Mouse (Mus musculus) urinary bladder, adult 18-20 months (tissue): ENCODE measurements at regions not wholly inside any gene's neighbourhood (a gene's known extent, or its start where the extent isn't known, plus 50 kb on each side); places are given as distances from the start of the nearest gene placed in this dataset.

Experiments used
- DNase-seq, 2 experiments: peaks; one replicate each; pipeline ENCODE4 v3.0.0; 2022; ENCODE audit warnings: low spot score in 2 of 2, mixed read lengths in 2 of 2

GRCm38 (mm10) chr12:59589354-59589753 lies 369.8 kb upstream of the Fbxo33 start:
- no peak for DNase-seq

DNA sequence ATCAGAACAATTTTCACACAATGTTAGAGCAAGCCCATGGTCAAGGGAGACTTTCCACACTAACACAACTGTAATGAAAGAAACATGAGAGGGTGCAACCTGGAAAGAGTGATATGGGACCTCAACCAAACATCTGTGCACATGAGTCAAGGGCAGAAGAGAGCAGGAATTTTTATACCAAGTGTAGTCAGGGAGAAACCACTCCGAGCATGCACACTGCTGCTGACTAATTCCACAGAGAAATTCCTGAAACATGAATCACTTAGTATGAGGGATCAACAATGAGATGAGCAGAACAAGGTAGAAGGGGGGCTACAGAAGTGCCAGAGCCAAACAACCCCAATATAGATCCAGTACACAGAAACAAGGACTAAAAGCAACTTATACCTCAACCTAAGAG lies 363.1 kb upstream of the Fbxo33 start:
- no peak for DNase-seq

- DNase-seq = no peak
These were observed 360.2 kb upstream of the Fbxo33 start for GRCm38 (mm10) chr12:59579694-59580093.

GRCm38 (mm10) chr12:59563960-59564359 lies 344.4 kb upstream of the Fbxo33 start:
- no peak for DNase-seq

DNA sequence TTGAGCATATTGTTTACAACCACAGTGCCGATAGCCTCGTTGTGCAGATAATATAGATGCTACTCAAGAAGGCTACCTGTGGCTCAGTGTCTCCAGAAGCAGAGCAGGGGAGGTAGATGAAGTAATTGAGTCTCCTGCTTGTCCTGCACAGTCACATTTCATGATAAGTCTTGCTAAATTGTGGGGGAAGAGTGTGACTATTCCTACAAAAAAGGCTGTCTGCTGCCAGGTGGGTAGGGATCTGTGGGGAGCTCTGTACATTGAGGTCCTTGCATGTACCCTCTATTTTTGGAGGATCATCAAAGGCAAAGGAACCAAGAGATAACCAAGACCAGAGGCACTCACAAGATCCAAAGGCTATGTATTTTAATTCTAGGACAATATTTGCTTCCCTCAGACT lies 320.3 kb upstream of the Fbxo33 start:
- no peak for DNase-seq

DNA sequence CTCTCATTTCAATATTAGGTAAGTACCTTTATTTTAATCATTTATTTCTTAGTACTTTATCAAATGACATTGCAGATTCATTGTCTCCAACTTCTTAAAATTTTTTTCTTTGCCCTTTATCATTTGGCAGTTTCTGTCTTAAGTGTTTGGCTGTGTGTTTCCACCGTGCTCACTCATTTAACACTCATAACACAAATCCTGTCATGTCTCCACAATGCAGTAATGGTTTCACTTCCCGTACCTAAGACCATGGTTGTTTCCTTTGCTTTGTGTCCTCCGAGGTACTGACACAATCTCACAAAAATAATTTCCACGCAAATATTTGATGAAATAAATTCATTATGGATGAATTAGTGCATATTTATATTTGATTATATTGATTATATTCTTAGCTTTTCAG lies 311.0 kb upstream of the Fbxo33 start:
- no peak for DNase-seq

- DNase-seq = no peak
These were observed 303.8 kb upstream of the Fbxo33 start for GRCm38 (mm10) chr12:59523368-59523767.

DNA sequence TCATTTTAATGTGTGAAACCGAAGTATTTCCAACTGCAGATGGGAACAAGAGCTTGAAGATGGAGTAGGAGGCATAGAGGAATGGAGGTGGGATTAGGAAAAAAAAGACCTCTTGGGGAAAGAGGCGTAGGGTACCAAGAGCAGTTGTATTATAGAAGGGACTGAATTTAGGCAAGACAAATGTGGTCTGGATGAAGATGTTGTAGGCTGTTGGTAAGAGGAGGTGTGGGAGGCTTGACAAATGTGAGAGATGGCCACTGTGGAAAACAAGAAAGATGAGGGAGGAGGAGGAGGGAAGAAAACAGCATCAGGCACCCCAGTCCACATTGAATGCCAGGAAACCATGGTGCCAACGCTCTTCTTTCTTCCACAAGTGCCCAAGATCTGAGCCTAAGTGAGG lies 302.4 kb upstream of the Fbxo33 start:
- DNase-seq = no peak

DNA sequence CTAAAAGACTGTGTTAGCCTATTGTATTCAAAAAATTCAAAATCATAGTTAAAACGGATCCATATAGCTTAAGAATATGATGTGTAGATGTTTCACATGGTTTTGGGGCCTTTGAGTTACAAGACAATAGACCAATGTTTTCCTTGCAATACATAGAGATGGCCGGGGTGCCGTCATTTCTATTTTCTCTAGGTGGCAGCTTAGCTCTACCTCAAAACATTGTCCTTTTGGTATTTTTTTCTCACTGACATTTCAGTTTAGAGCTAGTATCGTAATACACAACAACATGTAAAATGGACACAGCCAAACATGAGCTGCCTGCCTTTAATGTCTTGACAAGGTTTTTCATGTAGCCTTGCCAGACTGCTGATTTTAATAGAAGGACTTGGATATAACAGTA lies 290.3 kb upstream of the Fbxo33 start:
- no peak for DNase-seq

DNA sequence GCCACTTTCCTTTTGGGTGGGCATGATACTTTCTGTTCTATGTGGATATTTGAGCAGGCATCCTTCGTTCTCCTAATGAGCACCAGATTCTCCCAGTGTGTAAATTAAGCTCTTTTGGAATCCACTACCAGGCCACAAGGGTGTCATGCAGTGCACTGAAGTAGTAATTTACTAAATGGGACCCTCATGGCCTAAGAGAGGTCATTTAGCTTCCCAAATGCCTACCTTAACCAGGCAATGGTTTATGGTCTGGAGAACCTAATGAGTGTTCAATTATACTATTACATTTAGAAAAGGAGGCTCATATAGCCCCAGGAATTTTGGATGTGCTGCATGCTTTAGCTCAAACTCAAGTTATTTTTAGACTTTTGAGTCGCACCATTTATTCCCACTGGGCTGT lies 289.6 kb upstream of the Fbxo33 start:
- no peak for DNase-seq

- no peak for DNase-seq
These were observed 287.9 kb upstream of the Fbxo33 start for GRCm38 (mm10) chr12:59507431-59507830.

- DNase-seq = no peak
These were observed 277.9 kb upstream of the Fbxo33 start for GRCm38 (mm10) chr12:59497434-59497833.

- no peak for DNase-seq
These were observed 268.5 kb upstream of the Fbxo33 start for GRCm38 (mm10) chr12:59488019-59488418.

DNA sequence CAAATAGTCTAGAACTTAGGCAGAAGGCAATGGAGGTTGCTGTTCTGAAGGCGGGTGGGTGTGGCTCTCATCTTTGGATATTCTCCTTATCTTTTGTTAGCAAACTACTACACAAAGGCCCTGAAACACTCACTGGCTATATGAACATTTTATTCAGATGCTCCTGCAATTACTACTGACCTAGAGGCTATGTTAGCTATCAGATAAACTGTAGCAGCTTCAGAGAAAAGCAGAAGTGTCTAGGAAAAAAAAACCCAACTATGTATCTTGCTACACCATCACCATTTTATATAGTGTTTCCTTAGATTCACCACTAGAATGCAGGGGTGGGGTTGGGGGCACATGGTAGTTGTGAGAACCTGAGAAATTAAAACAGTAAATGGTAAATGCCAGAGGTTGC lies 268.0 kb upstream of the Fbxo33 start:
- DNase-seq = no peak

DNA sequence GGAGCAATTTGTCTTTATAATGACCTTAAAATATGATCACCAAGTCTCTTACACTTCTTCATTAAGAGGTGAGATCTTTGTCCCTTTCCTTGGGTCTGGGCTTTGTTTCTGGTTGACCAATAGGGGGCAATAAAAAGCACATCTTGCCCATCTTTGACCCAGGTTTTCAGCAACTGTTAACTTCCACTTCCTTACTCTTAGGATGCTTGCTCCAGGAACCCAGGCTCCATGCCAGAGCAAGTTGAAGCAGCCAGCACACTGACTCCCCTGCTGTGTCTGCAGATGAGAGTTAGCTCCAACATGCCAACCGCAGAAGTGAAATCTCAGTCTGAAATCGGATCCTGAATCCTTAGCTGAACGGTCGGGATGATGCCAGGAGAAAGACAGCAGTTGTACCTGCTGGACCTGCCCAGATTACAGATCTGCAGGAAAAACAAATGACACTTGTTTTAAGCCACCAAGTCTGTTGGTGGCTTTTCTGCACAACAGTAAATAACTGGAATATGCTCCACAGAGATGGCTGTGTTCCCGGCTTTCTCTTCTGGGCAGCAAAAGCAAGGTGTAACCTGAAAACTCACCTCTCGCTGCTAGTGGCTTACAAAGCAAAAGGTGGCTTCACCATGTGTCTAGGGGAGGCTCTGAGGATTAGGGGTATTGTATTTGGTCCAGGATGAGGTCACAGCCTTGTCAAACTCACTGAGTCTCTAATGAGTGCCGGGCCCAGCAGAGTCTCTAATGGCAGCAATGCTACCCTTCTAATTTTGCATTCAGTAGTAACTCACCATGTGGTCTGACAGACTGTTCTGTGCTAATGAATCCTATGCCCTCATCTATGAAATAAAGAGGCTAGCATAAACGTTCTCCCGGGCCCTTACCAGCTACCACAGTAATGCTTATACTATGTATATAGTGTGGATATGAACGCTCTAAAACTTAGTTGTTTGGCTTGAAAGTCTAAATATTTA lies 241.8 kb upstream of the Fbxo33 start:
- no peak for DNase-seq

GRCm38 (mm10) chr12:59456175-59456851 lies 236.8 kb upstream of the Fbxo33 start:
- DNase-seq = no peak

DNA sequence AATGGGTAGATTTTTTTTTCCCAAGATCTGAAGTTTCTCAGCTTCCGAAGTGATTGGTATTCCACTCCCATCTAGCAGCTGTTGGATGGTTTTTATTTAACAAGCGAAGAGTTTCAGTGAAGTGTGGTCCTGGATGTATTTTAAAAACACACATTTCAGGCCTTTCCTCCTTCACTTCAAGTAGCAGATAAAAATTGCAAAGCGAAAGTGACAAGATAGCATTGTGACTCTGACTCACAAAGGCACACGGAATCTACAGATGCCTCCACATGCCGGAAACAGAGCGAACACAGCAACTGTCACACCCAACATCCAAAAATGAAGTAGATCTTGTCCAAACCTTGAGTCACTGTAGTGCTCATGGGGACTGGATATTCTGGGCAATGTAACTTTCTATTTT lies 195.5 kb upstream of the Fbxo33 start:
- DNase-seq = no peak

- no peak for DNase-seq
These were observed 192.0 kb upstream of the Fbxo33 start for GRCm38 (mm10) chr12:59411491-59411890.

DNA sequence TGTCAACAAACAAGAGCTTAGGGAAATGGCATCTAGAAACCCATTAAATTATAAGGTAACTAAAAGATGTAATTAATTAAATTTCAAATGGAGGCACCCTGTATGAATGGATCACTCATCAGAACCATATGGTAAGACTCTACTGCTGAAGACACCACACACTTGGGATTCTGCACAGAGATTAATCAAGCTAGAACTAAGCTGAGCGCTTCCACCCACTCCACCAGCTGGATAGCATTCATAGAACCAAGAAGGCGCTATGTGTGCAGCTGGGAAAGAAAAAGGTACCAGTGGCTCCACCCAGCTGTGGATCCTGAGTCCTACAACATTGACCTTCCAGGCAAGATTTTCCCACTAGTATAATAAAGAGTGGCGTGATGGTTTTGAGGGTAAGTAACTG lies 171.6 kb upstream of the Fbxo33 start:
- DNase-seq = no peak

GRCm38 (mm10) chr12:59382812-59383211 lies 163.3 kb upstream of the Fbxo33 start:
- DNase-seq = peak in 1 of 2 experiments; percentile 25

DNA sequence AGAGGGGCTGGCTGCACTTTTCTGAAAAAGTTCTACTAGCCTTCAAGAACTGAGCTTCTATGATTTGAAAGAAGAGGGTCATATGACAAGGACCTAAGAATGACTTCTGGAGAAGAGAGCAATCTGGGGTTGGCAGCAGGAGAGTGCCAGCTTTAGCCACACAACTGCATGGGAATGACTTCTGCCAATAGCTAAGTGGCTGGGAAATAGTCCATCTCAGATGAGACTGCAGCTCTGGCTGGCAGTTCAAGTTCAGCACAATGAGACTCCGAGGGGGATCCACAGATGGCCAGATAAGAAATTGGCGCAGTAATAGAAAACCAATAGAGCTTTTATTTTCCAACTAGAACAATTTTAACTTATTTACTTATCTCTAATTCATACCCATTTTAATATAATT lies 122.1 kb upstream of the Fbxo33 start:
- no peak for DNase-seq

DNA sequence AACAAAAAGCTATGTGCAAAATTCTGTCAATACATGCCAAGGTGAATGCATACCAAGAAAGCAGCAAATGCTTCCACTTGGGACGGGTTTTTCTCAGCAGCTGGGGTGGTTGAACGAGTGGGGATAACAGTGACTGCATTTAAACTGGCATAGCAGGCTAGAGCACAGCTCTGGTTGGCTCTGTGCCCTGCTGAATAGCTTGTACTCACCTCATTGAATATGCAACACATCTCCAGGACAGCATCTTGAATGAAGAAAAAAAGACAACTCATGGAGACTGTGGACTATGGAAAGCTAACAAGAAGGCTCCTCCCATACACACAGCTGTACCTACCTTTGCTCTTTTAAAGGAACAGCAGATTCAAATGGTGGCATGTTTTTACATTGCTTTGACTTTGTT lies 111.2 kb upstream of the Fbxo33 start:
- DNase-seq = no peak

DNA sequence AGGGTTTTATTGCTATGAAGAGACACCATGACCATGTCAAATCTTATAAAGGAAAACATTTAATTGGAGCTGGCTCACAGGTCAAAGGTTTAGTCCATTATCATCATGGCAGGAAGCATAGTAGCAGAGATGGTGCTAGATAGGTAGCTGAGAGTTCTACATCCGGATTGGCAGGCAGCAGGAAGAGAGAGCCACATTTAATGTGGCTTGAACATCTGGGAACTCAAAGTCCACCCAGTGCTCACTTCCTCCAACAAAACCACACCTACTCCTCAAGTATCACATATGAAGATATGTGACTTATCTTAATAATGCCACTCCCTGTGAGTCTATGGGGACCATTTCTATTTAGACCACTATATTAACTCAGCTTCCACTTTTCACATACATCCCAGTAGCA lies 93.2 kb upstream of the Fbxo33 start:
- DNase-seq = no peak
